ENCODE assay signal across 27 mouse cellular contexts in genomic region chr3:116375442-116375841, GRCm38 (mm10). TPM values are rescaled to one million over a fixed set of nuclear protein-coding genes. Genes with fewer than 3 reads are reported as not detected.
DNase-seq lines count a peak whose midpoint lies in the region; ATAC-seq and TF ChIP-seq lines count a peak whose summit lies in the region.
"Had no signal": no experiment of that assay in that cellular context is flagged by ENCODE, and none has a peak within 500 bp of the region (broad histone marks: within the 10 kb centered on the region; RNA-seq: fewer than 3 reads in every experiment).

No protein-coding gene starts in this region.

- 60% methylated on average over 2 of the region's 2 CpGs for WGBS in stomach, embryonic 16.5 days

- ATAC-seq in stomach, embryonic 16.5 days (ENCODE audit: insufficient read depth, low FRiP score) = no peak
- ATAC-seq: CD4-positive, CD25-positive, alpha-beta regulatory T cell, adult 4 months; forebrain, embryonic 15.5 days; hindbrain, postnatal 0 days; intestine, embryonic 15.5 days had no signal

- no peak overlapping the region for H3K9ac ChIP-seq in stomach, embryonic 16.5 days (ENCODE audit: low read length)
- H3K9ac ChIP-seq: embryonic facial prominence, embryonic 13.5 days; forebrain, embryonic 15.5 days; hindbrain, embryonic 12.5 days; intestine, embryonic 15.5 days; limb, embryonic 15.5 days; liver, embryonic 14.5 days; neural tube, embryonic 15.5 days had no signal

- no peak for DNase-seq in layer of hippocampus, adult 2 months (ENCODE audit: low spot score in 2 of 2)
- no peak for DNase-seq in layer of hippocampus, adult 18-20 months (ENCODE audit: low spot score in 2 of 2)
- DNase-seq in lung, postnatal 25 days (ENCODE audit: low spot score) = peak; percentile 72
- DNase-seq in lung, postnatal 10 days = no peak
- DNase-seq in naive thymus-derived CD4-positive, alpha-beta T cell, adult 2 months (ENCODE audit: low read depth) = peak; percentile 15
- no peak for DNase-seq in heart, postnatal 10 days
- DNase-seq: adrenal gland, postnatal 14 days; cerebellum, adult 11 months; cerebellum, adult 9-11 months; kidney, postnatal 14 days; midbrain, embryonic 14.5 days; right cerebral cortex, postnatal 4 days; thymus, adult 18-20 months; thymus, postnatal 25 days had no signal

- no peaks in the 10 kb centered on the region for H3K36me3 ChIP-seq in stomach, embryonic 16.5 days (ENCODE audit: control insufficient read depth, insufficient read depth, low read length)
- H3K36me3 ChIP-seq: embryonic facial prominence, embryonic 13.5 days; forebrain, embryonic 15.5 days; hindbrain, embryonic 12.5 days; intestine, embryonic 15.5 days; limb, embryonic 15.5 days; neural tube, embryonic 15.5 days had no signal

- intact Hi-C loops in heart, postnatal 10 days (cut with DNase I) = no loop called here

- no peak for TF ChIP-seq CTCF in layer of hippocampus, adult 2 months (conservative IDR thresholded peaks at IDR 0.05)

- H3K4me1 ChIP-seq in stomach, embryonic 16.5 days (ENCODE audit: control insufficient read depth, insufficient read depth, low read length) = peaks cover 6% of the 10 kb centered on the region; the same call in 1 of the 2 replicates
- H3K4me1 ChIP-seq: forebrain, embryonic 15.5 days; intestine, embryonic 15.5 days; limb, embryonic 15.5 days; neural tube, embryonic 15.5 days had no signal

- H3K9me3 ChIP-seq in stomach, embryonic 16.5 days (replicated peaks; ENCODE audit: control insufficient read depth, low read length) = no peaks in the 10 kb centered on the region
- H3K9me3 ChIP-seq: embryonic facial prominence, embryonic 13.5 days; forebrain, embryonic 10.5 days; forebrain, embryonic 15.5 days; hindbrain, embryonic 12.5 days; intestine, embryonic 15.5 days; limb, embryonic 10.5 days; limb, embryonic 15.5 days; megakaryocyte, embryonic 14.5 days; neural tube, embryonic 15.5 days had no signal

- peak overlapping the region; percentile 25 for H3K27ac ChIP-seq in layer of hippocampus, adult 2 months
- H3K27ac ChIP-seq in stomach, embryonic 16.5 days (ENCODE audit: low read length) = peak overlapping the region; percentile 50
- H3K27ac ChIP-seq: embryonic facial prominence, embryonic 13.5 days; forebrain, embryonic 10.5 days; forebrain, embryonic 15.5 days; hindbrain, embryonic 12.5 days; hindbrain, postnatal 0 days; intestine, embryonic 15.5 days; limb, embryonic 10.5 days; limb, embryonic 15.5 days; liver, embryonic 14.5 days; neural tube, embryonic 15.5 days had no signal

- H3K4me2 ChIP-seq in stomach, embryonic 16.5 days (ENCODE audit: low read depth, low read length) = no peak overlapping the region
- H3K4me2 ChIP-seq: embryonic facial prominence, embryonic 13.5 days; forebrain, embryonic 15.5 days; hindbrain, embryonic 12.5 days; intestine, embryonic 15.5 days; limb, embryonic 15.5 days; neural tube, embryonic 15.5 days had no signal

- H3K4me3 ChIP-seq in layer of hippocampus, adult 2 months = no peak overlapping the region
- H3K4me3 ChIP-seq in stomach, embryonic 16.5 days (replicated peaks; ENCODE audit: low read length) = no peak overlapping the region
- H3K4me3 ChIP-seq: embryonic facial prominence, embryonic 13.5 days; forebrain, embryonic 10.5 days; forebrain, embryonic 15.5 days; hindbrain, embryonic 12.5 days; intestine, embryonic 15.5 days; limb, embryonic 10.5 days; limb, embryonic 15.5 days; megakaryocyte, embryonic 14.5 days; neural tube, embryonic 15.5 days had no signal

- H3K27me3 ChIP-seq in stomach, embryonic 16.5 days (ENCODE audit: control insufficient read depth, insufficient read depth, low read length) = no peaks in the 10 kb centered on the region
- H3K27me3 ChIP-seq: embryonic facial prominence, embryonic 13.5 days; forebrain, embryonic 15.5 days; hindbrain, embryonic 12.5 days; intestine, embryonic 15.5 days; limb, embryonic 15.5 days; megakaryocyte, embryonic 14.5 days; neural tube, embryonic 15.5 days had no signal

RNA-seq across cellular contexts. Expression of gene Cdc14a, which starts 48.4 kb away (rescaled TPM):
- 1 to 10 TPM; 4.9 to 6.2 TPM for total RNA-seq in layer of hippocampus, adult 2 months (2021)
- total RNA-seq in layer of hippocampus, adult 18-20 months (2021) = 1 to 10 TPM; 3.2 to 5.2 TPM
- 8.7 and 9.2 TPM in 2 replicates for polyA plus RNA-seq in stomach, embryonic 16.5 days (2015; fragmentation: Nextera tagmentation; extraction: Ambion mirVana)
- total RNA-seq in heart, postnatal 10 days (2021) = 1 to 10 TPM; 5.2 to 6.5 TPM

Comparison
In these comparisons a context has a peak if more than half of its experiments do, and no peak if none do; other contexts are left out.
1. DNase-seq: peak in lung, postnatal 25 days (single experiment) and naive thymus-derived CD4-positive, alpha-beta T cell, adult 2 months (single experiment); none in layer of hippocampus, adult 2 months (0 of 2), layer of hippocampus, adult 18-20 months (0 of 2), lung, postnatal 10 days (single experiment) and heart, postnatal 10 days (0 of 2).